Mouse (Mus musculus) spleen, adult 2 months (tissue): ENCODE results near the gene Gda. TPM values are rescaled to one million over a fixed set of nuclear protein-coding genes. Genes with fewer than 3 reads are reported as not detected.

Source experiments
- DNase-seq, 2 experiments: peaks; one replicate each; pipeline versions ENCODE4 v3.0.0 to v3.0.0-alpha.2; 2012 to 2021; ENCODE audit warnings: low spot score in 2 of 2, low read depth in 1 of 2
- H3K27ac ChIP-seq: fragments of 200-500 bp; 2 replicates; pipeline ENCODE4 v1.5.1; 2012; ENCODE audit warnings: low read length, inconsistent platforms; ENCODE audit not compliant: insufficient read depth
- H3K27me3 ChIP-seq: fragments of 200-500 bp; 2 replicates; pipeline ENCODE4 v1.6.1; 2012; ENCODE audit warnings: mild to moderate bottlenecking, moderate library complexity, low read length, inconsistent platforms; ENCODE audit not compliant: control insufficient read depth, insufficient read depth
- H3K36me3 ChIP-seq: fragments of 200-500 bp; 2 replicates; pipeline ENCODE4 v1.6.1; 2012; ENCODE audit warnings: mild to moderate bottlenecking, low read length, inconsistent platforms; ENCODE audit not compliant: control insufficient read depth, insufficient read depth
- H3K4me1 ChIP-seq: fragments of 200-500 bp; 2 replicates; pipeline ENCODE4 v1.6.1; 2011; ENCODE audit warnings: inconsistent platforms; ENCODE audit not compliant: control insufficient read depth, insufficient read depth, insufficient read length
- H3K4me3 ChIP-seq: fragments of 200-500 bp; 2 replicates; pipeline ENCODE4 v1.5.1; 2011; ENCODE audit warnings: mild to moderate bottlenecking, inconsistent platforms; ENCODE audit not compliant: insufficient read depth, insufficient read length; ENCODE audit errors: extremely low read depth
- CTCF ChIP-seq: fragments of 200-500 bp; IDR thresholded peaks from 2 replicates; pipeline ENCODE4 v1.5.1; 2011; ENCODE audit warnings: mild to moderate bottlenecking, inconsistent platforms; ENCODE audit not compliant: insufficient read depth, insufficient read length, insufficient replicate concordance; ENCODE audit errors: extremely low read depth
- POLR2A ChIP-seq: fragments of 200-500 bp; IDR thresholded peaks from 2 replicates; pipeline ENCODE4 v1.6.1; 2011; ENCODE audit warnings: low read depth, low read length, inconsistent platforms
- WGBS: fragments of 180-500 bp; shearing (Covaris S2); methylation state at CpG from one replicate; pipeline ENCODE4 v1.1.7; 2018; 5-methylcytosine and 5-hydroxymethylcytosine counted together
- polyA plus RNA-seq: library from polyadenylated mRNA; depleted of rRNA; stranded (reverse); fragments of >200 nt; gene quantifications from 2 replicates; pipeline ENCODE4 v1.2.3, GENCODE M21; 2012

Gene Gda
- polyA plus RNA-seq, 1 experiment, result 10.9 TPM

- no peak for DNase-seq
- no peak overlapping the region for H3K27ac ChIP-seq
- no peak overlapping the region for H3K4me3 ChIP-seq
- H3K36me3 ChIP-seq, result no peaks in the 10 kb centered on the region
- TF ChIP-seq POLR2A, result no peak
- TF ChIP-seq CTCF, result no peak
- H3K27me3 ChIP-seq, result no peaks in the 10 kb centered on the region
- no peaks in the 10 kb centered on the region for H3K4me1 ChIP-seq
These were observed 75.3 kb downstream of the Gda start for GRCm38 (mm10) chr19:21397994-21398393.

GRCm38 (mm10) chr19:21396364-21396763 lies 76.9 kb downstream of the Gda start:
- no peak overlapping the region for H3K27ac ChIP-seq
- no peaks in the 10 kb centered on the region for H3K4me1 ChIP-seq
- no peak overlapping the region for H3K4me3 ChIP-seq
- H3K27me3 ChIP-seq, result no peaks in the 10 kb centered on the region
- no peak for TF ChIP-seq POLR2A
- TF ChIP-seq CTCF, result no peak
- H3K36me3 ChIP-seq, result no peaks in the 10 kb centered on the region
- WGBS, result 96% methylated on average over 7 of the region's 7 CpGs
- no peak for DNase-seq

- TF ChIP-seq CTCF, result no peak
- no peak for TF ChIP-seq POLR2A
- no peak for DNase-seq
- no peaks in the 10 kb centered on the region for H3K4me1 ChIP-seq
- WGBS, result 89% methylated on average over 7 of the region's 7 CpGs
- no peaks in the 10 kb centered on the region for H3K27me3 ChIP-seq
- no peaks in the 10 kb centered on the region for H3K36me3 ChIP-seq
- no peak overlapping the region for H3K4me3 ChIP-seq
- no peak overlapping the region for H3K27ac ChIP-seq
These were observed 82.3 kb downstream of the Gda start for GRCm38 (mm10) chr19:21390904-21391303.

- 34% methylated on average over 2 of the region's 2 CpGs for WGBS
- no peaks in the 10 kb centered on the region for H3K4me1 ChIP-seq
- H3K4me3 ChIP-seq, result no peak overlapping the region
- DNase-seq, result no peak
- no peaks in the 10 kb centered on the region for H3K36me3 ChIP-seq
- TF ChIP-seq CTCF, result no peak
- no peak for TF ChIP-seq POLR2A
- H3K27me3 ChIP-seq, result no peaks in the 10 kb centered on the region
- no peak overlapping the region for H3K27ac ChIP-seq
These were observed 86.4 kb downstream of the Gda start for GRCm38 (mm10) chr19:21386842-21387241.

GRCm38 (mm10) chr19:21384231-21384630 lies 89.0 kb downstream of the Gda start:
- H3K27ac ChIP-seq, result no peak overlapping the region
- WGBS, result 81% methylated on average over 3 of the region's 3 CpGs
- TF ChIP-seq CTCF (no peak), POLR2A (no peak)
- no peaks in the 10 kb centered on the region for H3K27me3 ChIP-seq
- no peaks in the 10 kb centered on the region for H3K4me1 ChIP-seq
- H3K36me3 ChIP-seq, result no peaks in the 10 kb centered on the region
- no peak for DNase-seq
- H3K4me3 ChIP-seq, result no peak overlapping the region

- no peaks in the 10 kb centered on the region for H3K27me3 ChIP-seq
- no peak overlapping the region for H3K4me3 ChIP-seq
- TF ChIP-seq POLR2A (no peak), CTCF (no peak)
- H3K4me1 ChIP-seq, result no peaks in the 10 kb centered on the region
- no peak for DNase-seq
- H3K27ac ChIP-seq, result no peak overlapping the region
- H3K36me3 ChIP-seq, result no peaks in the 10 kb centered on the region
- WGBS, result 62% methylated on average over 6 of the region's 6 CpGs
These were observed 89.6 kb downstream of the Gda start for GRCm38 (mm10) chr19:21383491-21384226.

GRCm38 (mm10) chr19:21381696-21382095 lies 91.5 kb downstream of the Gda start:
- no peak overlapping the region for H3K4me3 ChIP-seq
- H3K27ac ChIP-seq, result no peak overlapping the region
- no peaks in the 10 kb centered on the region for H3K27me3 ChIP-seq
- WGBS, result 67% methylated on average over 2 of the region's 2 CpGs
- TF ChIP-seq POLR2A, result no peak
- TF ChIP-seq CTCF, result no peak
- H3K4me1 ChIP-seq, result no peaks in the 10 kb centered on the region
- no peaks in the 10 kb centered on the region for H3K36me3 ChIP-seq
- no peak for DNase-seq
